18 mouse cellular contexts compared by ENCODE assay signal in genomic region chr8:61426072-61426471, GRCm38 (mm10).
DNase-seq lines count a peak whose midpoint lies in the region; TF ChIP-seq lines count a peak whose summit lies in the region.
"Had no signal": no experiment of that assay in that cellular context is flagged by ENCODE, and none has a peak within 500 bp of the region (broad histone marks: within the 10 kb centered on the region; RNA-seq: fewer than 3 reads in every experiment).

No protein-coding gene starts in this region.

- peaks cover 3 to 19% of the 10 kb centered on the region in 2 experiments; a peak in 3 of 4 replicates for H3K4me1 ChIP-seq in MEL (ENCODE audit: control insufficient read depth in 1 of 2, insufficient read depth in 2 of 2, low read length in 2 of 2)
- H3K4me1 ChIP-seq in thymus, adult 2 months (replicated peaks; ENCODE audit: control insufficient read depth, insufficient read depth, low read length) = peaks cover 8% of the 10 kb centered on the region
- H3K4me1 ChIP-seq: midbrain, embryonic 15.5 days had no signal

- no peak for TF ChIP-seq RAD21 in MEL (IDR thresholded peaks at IDR 0.05; ENCODE audit: low read depth, low read length)

- H3K27ac ChIP-seq in MEL (ENCODE audit: control insufficient read depth, low read depth, low read length) = peak overlapping the region; percentile 94
- H3K27ac ChIP-seq in thymus, adult 2 months (ENCODE audit: control insufficient read depth, insufficient read depth, low read length) = no peak overlapping the region
- H3K27ac ChIP-seq: forebrain, embryonic 13.5 days; limb, embryonic 10.5 days; macrophage; midbrain, embryonic 15.5 days had no signal

- no peaks in the 10 kb centered on the region for H3K9me3 ChIP-seq in MEL (replicated peaks; ENCODE audit: insufficient read depth, low read length)
- H3K9me3 ChIP-seq: forebrain, embryonic 13.5 days; limb, embryonic 10.5 days; midbrain, embryonic 15.5 days had no signal

- 38% methylated on average over 5 of the region's 5 CpGs for WGBS in thymus, adult 2 months

- peak; percentile 91 to 95 for TF ChIP-seq EP300 in MEL (IDR thresholded peaks at IDR 0.05; ENCODE audit: low read depth in 1 of 2, low read length in 2 of 2)

- peak overlapping the region; percentile 51 for H3K9ac ChIP-seq in MEL (ENCODE audit: control insufficient read depth, low read depth, low read length, poor library complexity, severe bottlenecking)
- H3K9ac ChIP-seq: forebrain, embryonic 13.5 days; midbrain, embryonic 15.5 days had no signal

- peak; percentile 77 for DNase-seq in CD4-positive helper T cell, adult 2 months (ENCODE audit: low read depth, low spot score)
- peak; percentile 87 for DNase-seq in MEL (ENCODE audit: low read depth, low spot score)
- DNase-seq in induced T-regulatory cell, adult 2 months (ENCODE audit: low read depth) = peak; percentile 72
- peak; percentile 19 for DNase-seq in thymus, adult 2 months
- DNase-seq in cerebellum, adult 8-10 months = no peak
- DNase-seq in frontal cortex, postnatal 25 days (ENCODE audit: low spot score in 2 of 2) = no peak
- DNase-seq in heart, adult 8-10 months (ENCODE audit: low spot score) = no peak
- DNase-seq: cerebellum, adult 2 months; gastrocnemius, postnatal 10 days; heart, postnatal 36 days; kidney, adult 9 months; kidney, postnatal 4 days; lung, adult 18-20 months; right cerebral cortex, postnatal 25 days had no signal

- H3K36me3 ChIP-seq in MEL (ENCODE audit: control insufficient read depth in 1 of 2, insufficient read depth in 2 of 2, low read length in 2 of 2) = peaks cover 0 to 17% of the 10 kb centered on the region in 2 experiments; a peak in 2 of 4 replicates
- H3K36me3 ChIP-seq in thymus, adult 2 months (ENCODE audit: control insufficient read depth, insufficient read depth, low read length) = no peaks in the 10 kb centered on the region
- H3K36me3 ChIP-seq: limb, embryonic 10.5 days; midbrain, embryonic 15.5 days had no signal

- no peaks in the 10 kb centered on the region for H3K79me2 ChIP-seq in MEL (ENCODE audit: control insufficient read depth, insufficient read depth, low read length, poor library complexity)

- no peak for TF ChIP-seq POLR2A in MEL (IDR thresholded peaks at IDR 0.05; ENCODE audit: control insufficient read depth in 1 of 2, insufficient read depth in 1 of 2, low read depth in 1 of 2, low read length in 2 of 2, poor library complexity in 1 of 2)
- no peak for TF ChIP-seq POLR2A in thymus, adult 2 months (IDR thresholded peaks at IDR 0.05; ENCODE audit: control insufficient read depth, extremely low read depth, insufficient read depth, low read length, poor library complexity)

- no peaks in the 10 kb centered on the region for H3K27me3 ChIP-seq in MEL (ENCODE audit: control insufficient read depth in 1 of 2, insufficient read depth in 2 of 2, low read length in 2 of 2)
- H3K27me3 ChIP-seq in thymus, adult 2 months (ENCODE audit: control insufficient read depth, insufficient read depth, low read length) = no peaks in the 10 kb centered on the region
- H3K27me3 ChIP-seq: forebrain, embryonic 13.5 days; midbrain, embryonic 15.5 days had no signal

- TF ChIP-seq CTCF in MEL (IDR thresholded peaks at IDR 0.05 in 2 of 3, conservative IDR thresholded peaks at IDR 0.05 in 1 of 3; ENCODE audit: control insufficient read depth in 1 of 3, insufficient read depth in 1 of 3, low read depth in 2 of 3, low read length in 3 of 3, poor library complexity in 1 of 3, severe bottlenecking in 1 of 3) = no peak
- no peak for TF ChIP-seq CTCF in thymus, adult 2 months (IDR thresholded peaks at IDR 0.05; ENCODE audit: borderline replicate concordance, control insufficient read depth, extremely low read depth, insufficient read depth, low read length, poor library complexity)

- H3K4me3 ChIP-seq in MEL (ENCODE audit: control insufficient read depth in 1 of 2, insufficient read depth in 1 of 2, low read depth in 2 of 2, low read length in 2 of 2) = peak overlapping the region; percentile 9 to 45; a peak in 3 of 4 replicates
- H3K4me3 ChIP-seq in thymus, adult 2 months (ENCODE audit: control insufficient read depth, insufficient read depth, low read length) = no peak overlapping the region
- H3K4me3 ChIP-seq: forebrain, embryonic 13.5 days; limb, embryonic 10.5 days; midbrain, embryonic 15.5 days had no signal

TF ChIP-seq in MEL, 35 proteins besides CTCF, POLR2A, EP300 and RAD21:
- TF ChIP-seq MAFK (IDR thresholded peaks at IDR 0.05; ENCODE audit: borderline replicate concordance, low read depth, low read length) = peak; percentile 51; the same call in 1 of the 2 replicates
- TF ChIP-seq RCOR1 (IDR thresholded peaks at IDR 0.05; ENCODE audit: low read depth, low read length) = peak; percentile 89; the same call in 1 of the 2 replicates
- TF ChIP-seq MYC (IDR thresholded peaks at IDR 0.05; ENCODE audit: low read depth, low read length) = peak; percentile 73; the same call in 1 of the 2 replicates
- TF ChIP-seq TCF12 (IDR thresholded peaks at IDR 0.05; ENCODE audit: low read depth, low read length) = peak; percentile 87
- peak; percentile 67; the same call in 1 of the 2 replicates for TF ChIP-seq SIN3A (IDR thresholded peaks at IDR 0.05; ENCODE audit: low read length)
- TF ChIP-seq MAX (IDR thresholded peaks at IDR 0.05; ENCODE audit: low read length) = peak; percentile 48; the same call in 1 of the 2 replicates
- 0 out of 2 replicates have a peak, but pooled peaks have one; percentile 16 for TF ChIP-seq HCFC1 (IDR thresholded peaks at IDR 0.05; ENCODE audit: low read depth, low read length)
- no peak for TF ChIP-seq NELFE (IDR thresholded peaks at IDR 0.05; ENCODE audit: low read depth, low read length)
- TF ChIP-seq ZNF384 (IDR thresholded peaks at IDR 0.05; ENCODE audit: low read depth, low read length) = no peak
- TF ChIP-seq ELF1 (IDR thresholded peaks at IDR 0.05; ENCODE audit: low read depth, low read length) = no peak
- TF ChIP-seq TAL1 (IDR thresholded peaks at IDR 0.05; ENCODE audit: low read length) = peak; percentile 88
- TF ChIP-seq GATA1 (IDR thresholded peaks at IDR 0.05; ENCODE audit: low read depth, low read length) = peak; percentile 87
- peak; percentile 78 for TF ChIP-seq ETS1 (IDR thresholded peaks at IDR 0.05; ENCODE audit: low read depth, low read length)
- TF ChIP-seq MXI1 (IDR thresholded peaks at IDR 0.05; ENCODE audit: low read depth, low read length) = 0 out of 2 replicates have a peak, but pooled peaks have one; percentile 20
- peak; percentile 62 for TF ChIP-seq BHLHE40 (IDR thresholded peaks at IDR 0.05; ENCODE audit: borderline replicate concordance, low read depth, low read length)
- 0 out of 2 replicates have a peak, but pooled peaks have one; percentile 6 for TF ChIP-seq USF1 (IDR thresholded peaks at IDR 0.05; ENCODE audit: low read depth, low read length)
- TF ChIP-seq MEF2A (IDR thresholded peaks at IDR 0.05; ENCODE audit: extremely low read depth, insufficient replicate concordance, low read depth, low read length, poor library complexity, severe bottlenecking) = no peak

Comparison
In these comparisons a context has a peak if more than half of its experiments do, and no peak if none do; other contexts are left out.
1. DNase-seq: peak in CD4-positive helper T cell, adult 2 months (single experiment), MEL (single experiment), induced T-regulatory cell, adult 2 months (single experiment) and thymus, adult 2 months (single experiment); none in cerebellum, adult 8-10 months (single experiment), frontal cortex, postnatal 25 days (0 of 2) and heart, adult 8-10 months (single experiment).